Mouse (Mus musculus) embryonic fibroblast, embryonic 13.5 days (primary cell): ENCODE data around the gene Pxylp1.

Source experiments
- CTCF ChIP-seq: IDR thresholded peaks from 2 replicates; pipeline ENCODE4 v1.5.1; 2011; ENCODE audit warnings: mild to moderate bottlenecking, control low read depth, low read length, moderate library complexity, borderline replicate concordance; ENCODE audit not compliant: insufficient read depth
- POLR2A ChIP-seq: IDR thresholded peaks from 2 replicates; pipeline ENCODE4 v1.6.1; 2011; ENCODE audit warnings: low read depth, mild to moderate bottlenecking, control low read depth, low read length, moderate library complexity

DNA sequence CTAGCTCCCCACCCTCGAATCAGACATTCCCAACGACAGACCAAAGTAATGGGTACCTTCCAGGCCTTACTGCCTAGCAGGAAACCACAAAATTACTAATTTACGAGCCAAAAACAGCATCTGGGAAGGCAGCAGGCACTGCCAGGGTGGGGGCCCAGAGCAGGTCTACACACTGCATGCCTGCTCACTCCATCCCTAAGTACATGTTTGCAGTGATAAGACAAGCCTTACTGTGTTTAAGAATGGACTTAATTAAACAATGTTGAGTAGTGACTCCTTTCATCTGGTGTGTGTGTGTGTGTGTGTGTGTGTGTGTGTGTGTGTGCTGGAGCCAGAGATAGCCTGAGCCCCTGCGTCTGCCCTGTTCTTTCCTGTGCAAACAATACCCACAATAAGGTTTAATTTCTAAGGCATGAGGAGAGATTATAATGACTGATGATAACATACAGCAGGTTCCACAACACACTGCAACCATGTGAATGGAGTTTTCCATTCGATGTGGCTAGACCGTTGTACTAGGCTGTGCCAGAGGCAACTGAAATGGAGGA is 57.0 kb downstream of the Pxylp1 start:
- TF ChIP-seq CTCF: no peak
- TF ChIP-seq POLR2A: no peak
